Mouse (Mus musculus) bone marrow, adult 2 months (tissue): ENCODE measurements around the gene 1700017B05Rik.

Experiments
- CTCF ChIP-seq: fragments of 200-500 bp; IDR thresholded peaks from 2 replicates; pipeline ENCODE4 v1.5.1; 2011; ENCODE audit warnings: low read length, control low read depth; ENCODE audit not compliant: control insufficient read depth, insufficient read depth
- POLR2A ChIP-seq: fragments of 200-500 bp; IDR thresholded peaks from 2 replicates; pipeline ENCODE4 v1.6.1; 2011; ENCODE audit warnings: low read depth, mild to moderate bottlenecking, control low read depth, low read length, borderline replicate concordance; ENCODE audit not compliant: control insufficient read depth

- TF ChIP-seq CTCF (no peak), POLR2A (no peak)
Observed at GRCm38 (mm10) chr9:57296277-57296676, 33.9 kb upstream of the 1700017B05Rik start.
